Mouse (Mus musculus) embryonic facial prominence, embryonic 11.5 days (tissue): ENCODE measurements around the gene Zbtb43. TPM values are rescaled to one million over a fixed set of nuclear protein-coding genes. Genes with fewer than 3 reads are reported as not detected.

Source experiments
- ATAC-seq: fragments of 200-750 bp; cut with Nextera tagmentation; replicated peaks from 2 replicates; pipeline ENCODE4 v1.8.0; 2017; ENCODE audit warnings: low read depth; ENCODE audit not compliant: insufficient number of reproducible peaks, low FRiP score, low TSS enrichment
- DNase-seq: peaks from one replicate; pipeline ENCODE4 v3.0.0-alpha.2; 2015; ENCODE audit warnings: low spot score
- H3K27ac ChIP-seq: fragments of 300-500 bp; sonication (generic); replicated peaks from 2 replicates; pipeline ENCODE4 v1.5.1; 2014; ENCODE audit warnings: mild to moderate bottlenecking, low read depth, low read length, control low read depth
- H3K27me3 ChIP-seq: fragments of 300-500 bp; sonication (generic); 2 replicates; pipeline ENCODE4 v1.6.1; 2014; ENCODE audit warnings: mild to moderate bottlenecking, low read length, moderate library complexity, mixed read lengths; ENCODE audit not compliant: control insufficient read depth, insufficient read depth
- H3K36me3 ChIP-seq: fragments of 300-500 bp; sonication (generic); replicated peaks from 2 replicates; pipeline ENCODE4 v1.6.1; 2014; ENCODE audit warnings: low read depth, mild to moderate bottlenecking, low read length, moderate library complexity, mixed read lengths; ENCODE audit not compliant: control insufficient read depth, insufficient read depth
- H3K4me1 ChIP-seq: fragments of 300-500 bp; sonication (generic); 2 replicates; pipeline ENCODE4 v1.6.1; 2014; ENCODE audit warnings: low read length, mixed read lengths; ENCODE audit not compliant: control insufficient read depth, insufficient read depth
- H3K4me2 ChIP-seq: fragments of 300-500 bp; sonication (generic); 2 replicates; pipeline ENCODE4 v1.6.1; 2014; ENCODE audit warnings: low read depth, mild to moderate bottlenecking, control low read depth, low read length, moderate library complexity
- H3K4me3 ChIP-seq: fragments of 300-500 bp; sonication (generic); 2 replicates; pipeline ENCODE4 v1.5.1; 2014; ENCODE audit warnings: low read depth, low read length, control low read depth
- H3K9ac ChIP-seq: fragments of 300-500 bp; sonication (generic); replicated peaks from 2 replicates; pipeline ENCODE4 v1.6.1; 2014; ENCODE audit warnings: mild to moderate bottlenecking, control low read depth, low read length
- H3K9me3 ChIP-seq: fragments of 300-500 bp; sonication (generic); replicated peaks from 2 replicates; pipeline ENCODE4 v1.6.1; 2016; ENCODE audit warnings: mild to moderate bottlenecking, low read length, inconsistent platforms, mixed read lengths; ENCODE audit not compliant: control insufficient read depth
- WGBS: fragments of 180-500 bp; shearing (Covaris S2); extraction: QIAGEN DNeasy Blood & Tissue Kit; methylation state at CpG from one replicate; pipeline ENCODE4 v1.1.7; 2014; 5-methylcytosine and 5-hydroxymethylcytosine counted together
- polyA plus RNA-seq: library from polyadenylated mRNA; unstranded; fragments of >200 nt; fragmentation: Nextera tagmentation; extraction: Ambion mirVana; gene quantifications from 2 replicates; pipeline ENCODE4 v1.2.1, GENCODE M21; 2014

The Zbtb43 gene
- polyA plus RNA-seq, 1 experiment from 2014 or later: 25.5 TPM

DNA sequence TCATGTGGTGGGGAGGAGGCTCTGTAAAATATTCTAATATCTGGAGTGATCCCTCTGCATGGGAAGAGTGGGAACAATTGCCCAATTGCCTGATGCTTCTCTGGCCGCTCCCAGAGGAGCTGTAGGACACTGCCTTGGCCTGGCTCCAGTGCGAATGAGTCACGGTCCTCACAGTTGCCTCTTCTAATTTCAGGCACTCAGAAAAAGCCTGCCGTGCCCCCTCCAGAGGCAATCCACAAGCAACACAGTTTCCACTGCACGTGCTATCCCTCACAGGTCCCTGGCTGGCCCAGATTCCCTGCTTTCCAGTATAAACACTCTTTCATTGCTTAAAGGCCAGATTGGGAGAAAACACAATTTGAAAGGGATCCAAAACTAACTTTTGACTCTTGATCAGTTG lies 24.0 kb downstream of the Zbtb43 start:
- no peak overlapping the region for H3K27ac ChIP-seq
- no peak for ATAC-seq
- H3K27me3 ChIP-seq: no peaks in the 10 kb centered on the region
- no peaks in the 10 kb centered on the region for H3K9me3 ChIP-seq
- H3K4me3 ChIP-seq: no peak overlapping the region
- H3K4me2 ChIP-seq: no peak overlapping the region
- 44% methylated on average over 5 of the region's 5 CpGs for WGBS
- H3K36me3 ChIP-seq: no peaks in the 10 kb centered on the region
- no peak overlapping the region for H3K9ac ChIP-seq
- no peak for DNase-seq
- no peaks in the 10 kb centered on the region for H3K4me1 ChIP-seq

GRCm38 (mm10) chr2:33442701-33443100 lies 25.7 kb downstream of the Zbtb43 start:
- H3K4me3 ChIP-seq: no peak overlapping the region
- no peak for ATAC-seq
- H3K9me3 ChIP-seq: no peaks in the 10 kb centered on the region
- no peak overlapping the region for H3K27ac ChIP-seq
- no peaks in the 10 kb centered on the region; the same call in 1 of the 2 replicates for H3K4me1 ChIP-seq
- no peak overlapping the region for H3K9ac ChIP-seq
- H3K27me3 ChIP-seq: no peaks in the 10 kb centered on the region
- no peaks in the 10 kb centered on the region for H3K36me3 ChIP-seq
- WGBS: 65% methylated on average over 4 of the region's 4 CpGs
- no peak overlapping the region for H3K4me2 ChIP-seq
- no peak for DNase-seq

- DNase-seq: peak; percentile 26
- Histone ChIP-seq H3K27me3 (no peaks in the 10 kb centered on the region), H3K36me3 (no peaks in the 10 kb centered on the region), H3K4me1 (peaks cover 4% of the 10 kb centered on the region), H3K4me2 (no peak overlapping the region), H3K9me3 (no peaks in the 10 kb centered on the region), H3K27ac (no peak overlapping the region), H3K9ac (no peak overlapping the region), H3K4me3 (no peak overlapping the region)
- ATAC-seq: no peak
- whole genome bisulfite sequencing: 36% methylated on average over 4 of the region's 4 CpGs
Observed at GRCm38 (mm10) chr2:33440893-33441292, 27.5 kb downstream of the Zbtb43 start.

DNA sequence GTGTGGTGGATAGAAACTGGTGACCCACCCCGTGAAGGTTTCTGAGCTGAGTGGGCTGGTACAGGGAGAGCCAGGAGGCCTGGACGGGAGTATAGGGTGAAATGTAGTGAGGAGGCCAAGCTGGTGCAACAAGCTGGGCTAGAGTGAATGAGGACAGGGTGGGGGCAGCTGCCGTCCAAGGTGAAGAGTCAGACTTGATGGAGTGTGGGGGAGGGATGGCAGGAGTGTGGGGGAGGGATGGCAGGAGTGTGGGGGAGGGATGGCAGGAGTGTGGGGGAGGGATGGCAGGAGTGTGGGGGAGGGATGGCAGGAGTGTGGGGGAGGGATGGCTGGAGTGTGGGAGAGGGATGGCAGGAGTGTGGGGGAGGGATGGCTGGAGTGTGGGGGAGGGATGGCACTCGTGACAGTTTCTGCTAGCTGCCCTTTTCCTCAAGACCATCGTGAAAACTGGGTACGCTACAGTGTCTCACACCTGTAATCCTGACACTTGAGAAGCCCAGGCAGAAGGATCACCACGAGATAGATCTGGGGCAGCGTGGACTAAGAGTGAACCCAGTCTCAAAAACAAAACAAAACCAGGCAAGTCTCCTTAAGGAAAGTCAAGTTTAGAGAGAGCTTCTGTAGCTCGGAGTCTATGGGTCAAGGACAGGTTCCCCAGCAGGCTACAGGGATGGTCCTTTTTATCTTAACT lies 28.2 kb downstream of the Zbtb43 start:
- DNase-seq: no peak
- Histone ChIP-seq H3K4me2 (no peak overlapping the region), H3K27ac (no peak overlapping the region), H3K9me3 (no peaks in the 10 kb centered on the region), H3K4me1 (peaks cover 5% of the 10 kb centered on the region), H3K9ac (no peak overlapping the region), H3K4me3 (no peak overlapping the region), H3K27me3 (no peaks in the 10 kb centered on the region), H3K36me3 (no peaks in the 10 kb centered on the region)
- 14% methylated on average over 9 of the region's 9 CpGs for WGBS
- ATAC-seq: no peak

- 8% methylated on average over 8 of the region's 8 CpGs for WGBS
- DNase-seq (no peak), ATAC-seq (no peak)
- no peak overlapping the region for H3K4me2 ChIP-seq
- H3K9me3 ChIP-seq: no peaks in the 10 kb centered on the region
- H3K27me3 ChIP-seq: no peaks in the 10 kb centered on the region
- 0 out of 2 replicates have a peak overlapping the region, but pooled peaks have one; percentile 18 for H3K9ac ChIP-seq
- H3K4me1 ChIP-seq: peaks cover 5% of the 10 kb centered on the region
- no peak overlapping the region for H3K4me3 ChIP-seq
- no peak overlapping the region for H3K27ac ChIP-seq
- no peaks in the 10 kb centered on the region for H3K36me3 ChIP-seq
Observed at GRCm38 (mm10) chr2:33439471-33439881, 28.9 kb downstream of the Zbtb43 start.

DNA sequence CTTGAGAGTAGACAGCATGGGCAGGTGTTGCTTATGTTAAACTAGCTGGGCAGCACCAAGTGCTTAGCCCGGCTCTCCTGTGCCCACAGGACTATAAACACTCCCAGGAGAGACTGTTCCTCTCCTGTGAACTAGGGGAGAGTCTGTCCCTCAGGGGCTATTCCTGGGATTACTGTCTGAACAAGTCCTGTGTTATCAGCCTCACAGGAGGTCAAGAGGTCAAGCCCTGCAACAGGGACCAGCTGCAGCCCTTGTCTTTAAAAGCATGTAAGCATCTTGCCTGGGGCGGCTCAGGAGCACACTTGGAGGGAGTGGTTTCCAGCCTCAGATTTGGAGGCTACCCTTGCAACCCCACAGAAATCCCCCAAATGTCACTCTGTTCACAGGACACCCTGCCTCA lies 30.0 kb downstream of the Zbtb43 start:
- no peak overlapping the region for H3K27ac ChIP-seq
- H3K36me3 ChIP-seq: no peaks in the 10 kb centered on the region
- 6% methylated on average over 2 of the region's 2 CpGs for WGBS
- H3K4me2 ChIP-seq: no peak overlapping the region
- no peaks in the 10 kb centered on the region for H3K27me3 ChIP-seq
- H3K4me3 ChIP-seq: no peak overlapping the region
- ATAC-seq (no peak), DNase-seq (peak; percentile 24)
- H3K9ac ChIP-seq: no peak overlapping the region
- no peaks in the 10 kb centered on the region for H3K9me3 ChIP-seq
- peaks cover 5% of the 10 kb centered on the region for H3K4me1 ChIP-seq

DNA sequence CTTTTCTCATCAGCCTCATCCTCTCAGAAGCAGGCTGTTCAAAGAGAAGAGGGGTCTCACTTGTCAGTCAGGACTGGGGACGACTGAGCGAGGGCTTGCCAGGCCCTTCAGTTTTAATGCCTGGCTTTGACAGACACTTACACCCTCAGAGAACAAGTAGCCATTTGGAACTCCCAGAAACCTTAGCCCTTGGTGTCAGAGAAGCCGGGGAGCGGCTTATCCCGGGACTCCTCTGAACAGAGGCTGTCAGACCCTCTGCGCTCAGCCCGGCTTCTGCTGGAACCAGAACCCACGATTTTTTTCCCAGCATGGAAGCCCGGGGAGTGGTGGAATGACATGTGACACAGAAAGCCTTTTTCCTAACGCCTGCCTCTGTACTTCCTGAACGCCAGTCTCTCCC lies 31.2 kb downstream of the Zbtb43 start:
- Histone ChIP-seq H3K9me3 (no peaks in the 10 kb centered on the region), H3K4me2 (no peak overlapping the region), H3K4me3 (no peak overlapping the region), H3K36me3 (no peaks in the 10 kb centered on the region), H3K27me3 (no peaks in the 10 kb centered on the region), H3K27ac (no peak overlapping the region), H3K9ac (no peak overlapping the region), H3K4me1 (peaks cover 5% of the 10 kb centered on the region)
- DNase-seq (peak; percentile 26), ATAC-seq (no peak)
- 19% methylated on average over 11 of the region's 11 CpGs for WGBS

DNA sequence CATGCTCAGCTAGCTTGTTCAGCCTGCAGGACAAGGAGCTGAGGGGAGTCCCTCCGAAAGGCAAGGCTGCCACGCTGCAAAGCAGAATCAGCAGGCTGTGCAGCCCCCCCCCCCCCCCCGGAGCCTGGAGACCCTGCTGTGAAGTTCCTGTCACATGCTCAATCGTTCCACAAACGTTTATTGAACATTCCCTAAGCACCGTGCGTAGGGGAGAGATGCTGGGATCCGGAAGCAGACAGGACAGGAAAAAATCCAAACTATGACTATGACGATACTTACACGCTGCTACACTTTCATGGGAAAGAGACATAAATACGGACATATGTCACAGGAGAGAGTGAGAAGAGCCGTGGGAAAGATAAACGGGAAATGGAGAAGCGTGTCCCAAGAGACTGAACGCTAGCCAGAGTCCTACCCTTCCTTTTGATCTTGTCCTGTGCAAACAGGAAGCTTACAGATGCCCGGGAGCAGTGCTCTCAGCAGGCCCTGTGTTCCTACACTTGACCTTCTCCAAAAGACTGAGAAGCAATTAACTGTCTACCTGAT lies 32.3 kb downstream of the Zbtb43 start:
- no peaks in the 10 kb centered on the region for H3K27me3 ChIP-seq
- H3K27ac ChIP-seq: no peak overlapping the region
- peaks cover 5% of the 10 kb centered on the region for H3K4me1 ChIP-seq
- H3K4me2 ChIP-seq: peak overlapping the region; percentile 34
- DNase-seq: peak; percentile 28
- peak overlapping the region; percentile 4; the same call in 1 of the 2 replicates for H3K9ac ChIP-seq
- no peak overlapping the region for H3K4me3 ChIP-seq
- no peak for ATAC-seq
- H3K36me3 ChIP-seq: no peaks in the 10 kb centered on the region
- WGBS: 4% methylated on average over 16 of the region's 16 CpGs
- no peaks in the 10 kb centered on the region for H3K9me3 ChIP-seq
